Mouse (Mus musculus): Measurements from ENCODE around the gene Hist1h2ae. TPM values are rescaled to one million over a fixed set of nuclear protein-coding genes. Genes with fewer than 3 reads are reported as not detected.
A peak's percentile ranks its signal among the peaks of the same experiment; 100 is the strongest.
"Not testable (repeated sequence)": the region's sequence is repeated elsewhere in the genome, so short reads cannot be mapped to it uniquely, and the experiment has no call there.

Hist1h2ae gene
- total RNA-seq, 2 experiments from 2014 or later = 6.2 to 7.8 TPM

- DNase-seq (ENCODE audit: low spot score in 2 of 2) = peak; percentile 67
- intact Hi-C loops (cut with DNase I) = loop anchor here (1.0 to 5.0 kb wide), 3 partner anchors 37 to 112 kb away; partner anchors contain the start of genes Hist1h1e, Hist1h2ac, Hist1h2bc and Hist1h2be
These were observed 14.6 kb upstream of the Hist1h2ae start for GRCm38 (mm10) chr13:23585442-23586098.

- peak; percentile 76 to 77 for DNase-seq (ENCODE audit: low spot score in 2 of 2)
- intact Hi-C loops (cut with DNase I) = loop anchor here (1.0 to 5.0 kb wide), 3 partner anchors 37 to 112 kb away; partner anchors contain the start of genes Hist1h1e, Hist1h2ac, Hist1h2bc and Hist1h2be
These were observed 14.0 kb upstream of the Hist1h2ae start for GRCm38 (mm10) chr13:23585029-23585441.

GRCm38 (mm10) chr13:23584331-23584730 lies 13.3 kb upstream of the Hist1h2ae start:
- DNase-seq (ENCODE audit: low spot score in 2 of 2) = no peak
- intact Hi-C loops (cut with DNase I) = loop anchor here (5.0 kb wide), 2 partner anchors 52 to 158 kb away; partner anchors contain the start of genes Hist1h2af and Hist1h4h

GRCm38 (mm10) chr13:23583387-23584068 lies 12.5 kb upstream of the Hist1h2ae start:
- no peak for DNase-seq (ENCODE audit: low spot score in 2 of 2)
- intact Hi-C loops (cut with DNase I) = loop anchor here (5.0 kb wide), 2 partner anchors 51 to 159 kb away; partner anchors contain the start of genes Hist1h2af and Hist1h4h

- intact Hi-C loops (cut with DNase I) = loop anchor here (5.0 kb wide), 2 partner anchors 50 to 160 kb away; partner anchors contain the start of genes Hist1h2af and Hist1h4h
- DNase-seq (ENCODE audit: low spot score in 2 of 2) = no peak
These were observed 11.4 kb upstream of the Hist1h2ae start for GRCm38 (mm10) chr13:23582219-23583056.

- DNase-seq (ENCODE audit: low spot score in 2 of 2) = peak; percentile 98
- intact Hi-C loops (cut with DNase I) = loop anchor here (5.0 kb wide), 2 partner anchors 49 to 161 kb away; partner anchors contain the start of genes Hist1h2af and Hist1h4h
These were observed 10.6 kb upstream of the Hist1h2ae start, which contains the start of gene Hist1h4d for GRCm38 (mm10) chr13:23581408-23582218. TSS of gene Hist1h4d (plus strand) at chr13:23581598.

GRCm38 (mm10) chr13:23577835-23578234 lies 6.8 kb upstream of the Hist1h2ae start:
- DNase-seq (ENCODE audit: low spot score in 2 of 2) = no peak
- intact Hi-C loops (cut with DNase I) = no loop called here

- no peak for DNase-seq (ENCODE audit: low spot score in 2 of 2)
- intact Hi-C loops (cut with DNase I) = no loop called here
These were observed 6.1 kb upstream of the Hist1h2ae start for GRCm38 (mm10) chr13:23576906-23577639.

GRCm38 (mm10) chr13:23576351-23576881 lies 5.4 kb upstream of the Hist1h2ae start:
- intact Hi-C loops (cut with DNase I) = no loop called here
- no peak for DNase-seq (ENCODE audit: low spot score in 2 of 2)

- DNase-seq (ENCODE audit: low spot score in 2 of 2) = peak; percentile 24 to 38
- intact Hi-C loops (cut with DNase I) = not testable (repeated sequence)
These were observed 4.9 kb upstream of the Hist1h2ae start for GRCm38 (mm10) chr13:23575864-23576313.

GRCm38 (mm10) chr13:23575271-23575851 lies 4.3 kb upstream of the Hist1h2ae start, which contains the start of gene Hist1h3d:
TSS of gene Hist1h3d (plus strand) at chr13:23575763.
- peak; percentile 49 to 73 for DNase-seq (ENCODE audit: low spot score in 2 of 2)
- intact Hi-C loops (cut with DNase I) = no loop called here

- DNase-seq (ENCODE audit: low spot score in 2 of 2); intact Hi-C loops (cut with DNase I): not testable (repeated sequence)
These were observed 3.6 kb upstream of the Hist1h2ae start for GRCm38 (mm10) chr13:23574546-23575170.

- intact Hi-C loops (cut with DNase I) = not testable (repeated sequence)
- peak; percentile 90 to 92 for DNase-seq (ENCODE audit: low spot score in 2 of 2)
These were observed 3.0 kb upstream of the Hist1h2ae start, which contains the start of the genes Hist1h2bf and Hist1h2ad for GRCm38 (mm10) chr13:23573898-23574524. TSS of gene Hist1h2bf (minus strand) at chr13:23574196. TSS of gene Hist1h2ad (plus strand) at chr13:23574381.

GRCm38 (mm10) chr13:23573034-23573897 lies 2.2 kb upstream of the Hist1h2ae start:
- DNase-seq (ENCODE audit: low spot score in 2 of 2); intact Hi-C loops (cut with DNase I): not testable (repeated sequence)

Measured in left cerebral cortex, postnatal 36 days (tissue).